Mouse (Mus musculus) heart, adult 2 months (tissue): ENCODE results near the gene Abhd17a. TPM values are rescaled to one million over a fixed set of nuclear protein-coding genes. Genes with fewer than 3 reads are reported as not detected.

ENCODE experiments used
- DNase-seq, 2 experiments: peaks; one replicate each; pipeline ENCODE4 v3.0.0; 2021
- H3K27ac ChIP-seq: fragments of 200-600 bp; 2 replicates; pipeline ENCODE4 v1.8.1; 2022
- H3K27me3 ChIP-seq: fragments of 200-500 bp; 2 replicates; pipeline ENCODE4 v1.6.1; 2012; ENCODE audit warnings: mild to moderate bottlenecking, low read length, inconsistent platforms, mixed read lengths; ENCODE audit not compliant: control insufficient read depth, insufficient read depth
- H3K36me3 ChIP-seq: fragments of 200-500 bp; 2 replicates; pipeline ENCODE4 v1.6.1; 2012; ENCODE audit warnings: low read length, inconsistent platforms; ENCODE audit not compliant: control insufficient read depth, insufficient read depth
- H3K4me1 ChIP-seq: fragments of 200-500 bp; 2 replicates; pipeline ENCODE4 v1.6.1; 2011; ENCODE audit warnings: low read length; ENCODE audit not compliant: control insufficient read depth, insufficient read depth
- H3K4me3 ChIP-seq: fragments of 200-600 bp; 2 replicates; pipeline ENCODE4 v1.8.1; 2022
- H3K79me2 ChIP-seq: fragments of 200-500 bp; replicated peaks from 2 replicates; pipeline ENCODE4 v1.6.1; 2012; ENCODE audit warnings: mild to moderate bottlenecking, inconsistent platforms, low read length, moderate library complexity, mixed read lengths; ENCODE audit not compliant: control insufficient read depth, insufficient read depth
- H3K9ac ChIP-seq: fragments of 200-500 bp; 2 replicates; pipeline ENCODE4 v1.6.1; 2012; ENCODE audit warnings: low read depth, mild to moderate bottlenecking, control low read depth, inconsistent platforms, low read length, mixed read lengths
- CTCF ChIP-seq: fragments of 200-600 bp; IDR thresholded peaks from 2 replicates; pipeline ENCODE4 v1.8.1; 2022; ENCODE audit warnings: antibody characterized with exemption, mild to moderate bottlenecking, moderate library complexity
- EP300 ChIP-seq: fragments of 200-500 bp; IDR thresholded peaks from 2 replicates; pipeline ENCODE4 v1.6.1; 2011; ENCODE audit warnings: low read depth, low read length, control low read depth; ENCODE audit not compliant: insufficient read depth
- POLR2A ChIP-seq: fragments of 200-500 bp; IDR thresholded peaks from 2 replicates; pipeline ENCODE4 v1.6.1; 2011; ENCODE audit warnings: mild to moderate bottlenecking, low read depth, low read length, control low read depth; ENCODE audit not compliant: insufficient read depth
- WGBS: fragments of 180-500 bp; shearing (Covaris S2); methylation state at CpG from one replicate; pipeline ENCODE4 v1.1.7; 2018; 5-methylcytosine and 5-hydroxymethylcytosine counted together
- intact Hi-C: fragments of 180-260 bp; cut with DNase I; formaldehyde crosslinking; loops from one replicate; pipeline ENCODE4 v1.15.1; 2025
- polyA plus RNA-seq: library from polyadenylated mRNA; depleted of rRNA; stranded (reverse); fragments of >200 nt; gene quantifications from 2 replicates; pipeline ENCODE4 v1.2.3, GENCODE M21; 2012
- total RNA-seq, 2 experiments: library from RNA; stranded (reverse); gene quantifications; 2 replicates each; pipeline ENCODE4 v1.2.3; 2021

The Abhd17a gene
- total and polyA plus RNA-seq, 3 experiments, result 40.2 to 80.0 (median 46.9) TPM

DNA sequence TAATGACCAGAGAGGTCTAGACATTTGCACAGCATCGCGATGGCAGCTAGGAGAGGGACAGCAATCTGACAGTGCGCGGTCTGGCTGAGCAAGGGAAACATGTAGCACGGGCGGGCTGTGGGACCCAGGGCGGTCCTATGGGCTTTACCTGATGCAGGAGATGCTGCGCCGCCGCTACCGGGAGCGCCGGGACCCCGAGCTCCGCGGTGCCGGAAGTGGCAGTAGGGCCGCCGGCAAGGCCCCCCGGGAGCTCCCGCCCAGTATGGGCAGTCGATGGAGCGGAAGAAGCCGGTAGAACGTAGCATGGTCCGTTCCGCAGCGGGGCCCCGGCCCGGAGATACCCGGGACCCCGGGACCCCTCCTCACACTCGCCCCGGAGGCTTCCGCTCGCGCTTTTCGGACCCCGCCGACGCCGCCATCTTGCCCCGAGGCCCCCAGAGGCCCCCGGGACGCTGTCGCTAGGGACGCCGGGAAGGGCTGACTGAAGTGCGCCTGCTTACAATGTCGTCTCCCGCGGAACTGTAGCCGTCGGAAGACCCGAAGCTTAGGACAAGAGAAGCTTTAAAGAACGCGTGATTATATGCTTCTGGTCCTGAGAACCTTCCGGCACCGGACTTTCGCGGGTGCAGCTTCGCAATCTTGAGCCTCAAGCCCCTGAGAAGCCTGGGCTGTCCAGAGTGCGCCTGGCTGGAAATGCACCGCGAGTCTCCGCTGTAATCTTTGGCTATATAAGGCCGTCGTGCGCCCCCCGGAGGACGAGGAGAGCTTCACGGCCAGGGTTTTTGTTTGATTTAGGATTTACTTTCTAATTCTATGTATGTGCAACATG, 28.8 kb downstream of the Abhd17a start, which contains the start of gene Rexo1:
TSS of gene Rexo1 (minus strand) at position 445 of the 829 bp plus-strand sequence.
- peaks cover 24% of the 10 kb centered on the region for H3K79me2 ChIP-seq
- peaks cover 5% of the 10 kb centered on the region; the same call in 1 of the 2 replicates for H3K36me3 ChIP-seq
- 1% methylated on average over 72 of the region's 72 CpGs for WGBS
- H3K27ac ChIP-seq, result peak within 1 kb of the TSS; percentile 99
- peaks cover 20% of the 10 kb centered on the region for H3K4me1 ChIP-seq
- H3K9ac ChIP-seq, result peak within 1 kb of the TSS; percentile 98
- intact Hi-C loops, result loop anchor here (1.0 kb wide), 1 partner anchor 115 kb away; no protein-coding TSS in a partner anchor
- peak; percentile 94 to 95 for DNase-seq
- H3K4me3 ChIP-seq, result peak within 1 kb of the TSS; percentile 97
- peak; percentile 35; the same call in 1 of the 2 replicates for TF ChIP-seq POLR2A
- peak; percentile 72 for TF ChIP-seq EP300
- peak; percentile 94 for TF ChIP-seq CTCF
- no peaks in the 10 kb centered on the region for H3K27me3 ChIP-seq

DNA sequence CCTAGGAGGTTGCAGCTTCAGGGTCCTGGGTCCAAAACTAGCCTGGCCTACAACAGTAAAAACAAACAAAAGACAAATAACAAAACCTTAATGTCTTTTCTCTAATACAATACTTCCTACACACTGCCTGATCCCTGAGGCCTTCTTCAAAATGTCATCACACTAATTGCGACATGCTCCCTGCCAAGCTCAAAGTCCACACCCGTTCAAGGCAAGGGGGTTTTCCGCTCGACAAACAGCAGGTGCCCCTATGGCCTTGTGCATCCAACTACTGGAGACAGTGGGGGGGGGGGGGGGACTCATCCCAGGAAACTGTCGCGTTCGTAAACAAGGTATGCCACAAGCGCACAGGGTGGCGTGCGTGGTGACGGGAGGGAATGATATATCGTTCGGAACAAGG, 29.5 kb downstream of the Abhd17a start:
- Histone ChIP-seq H3K27ac (peak overlapping the region; percentile 99), H3K36me3 (peaks cover 5% of the 10 kb centered on the region; the same call in 1 of the 2 replicates), H3K9ac (peak overlapping the region; percentile 98), H3K27me3 (no peaks in the 10 kb centered on the region), H3K79me2 (peaks cover 25% of the 10 kb centered on the region), H3K4me1 (peaks cover 20% of the 10 kb centered on the region), H3K4me3 (peak overlapping the region; percentile 97)
- TF ChIP-seq EP300 (no peak), POLR2A (no peak), CTCF (no peak)
- DNase-seq, result no peak
- WGBS, result 1% methylated on average over 13 of the region's 13 CpGs
- intact Hi-C loops, result loop anchor here (1.0 kb wide), 1 partner anchor 114 kb away; no protein-coding TSS in a partner anchor

DNA sequence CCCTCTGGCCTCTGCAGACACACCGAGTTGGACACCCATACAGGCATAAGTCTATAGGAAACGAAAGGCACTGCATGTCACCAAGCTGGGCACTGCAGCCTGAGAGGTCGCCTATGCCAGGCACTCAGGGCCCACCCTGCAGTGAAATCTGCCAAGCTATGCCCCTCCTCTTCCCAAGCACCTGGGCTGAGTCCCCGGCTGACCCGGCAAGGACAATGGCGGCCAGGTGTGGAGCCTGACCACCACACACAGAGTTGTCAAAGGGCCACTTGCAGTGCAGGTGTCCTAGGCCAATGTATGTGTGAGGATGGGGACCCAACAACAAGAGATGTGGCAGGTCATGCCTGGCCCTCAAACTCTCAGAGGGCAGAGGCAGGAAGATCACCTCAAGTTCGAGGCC, 30.7 kb downstream of the Abhd17a start:
- Histone ChIP-seq H3K79me2 (peaks cover 27% of the 10 kb centered on the region), H3K36me3 (peaks cover 5% of the 10 kb centered on the region; the same call in 1 of the 2 replicates), H3K9ac (no peak overlapping the region), H3K4me3 (no peak overlapping the region), H3K27me3 (no peaks in the 10 kb centered on the region), H3K4me1 (peaks cover 20% of the 10 kb centered on the region), H3K27ac (no peak overlapping the region)
- TF ChIP-seq EP300, result no peak
- no peak for TF ChIP-seq POLR2A
- intact Hi-C loops, result loop anchor here (5.0 to 10.0 kb wide), 2 partner anchors 52 to 265 kb away; partner anchors contain the start of genes Apc2 and Rps15
- DNase-seq, result no peak
- WGBS, result 86% methylated on average over 7 of the region's 7 CpGs

DNA sequence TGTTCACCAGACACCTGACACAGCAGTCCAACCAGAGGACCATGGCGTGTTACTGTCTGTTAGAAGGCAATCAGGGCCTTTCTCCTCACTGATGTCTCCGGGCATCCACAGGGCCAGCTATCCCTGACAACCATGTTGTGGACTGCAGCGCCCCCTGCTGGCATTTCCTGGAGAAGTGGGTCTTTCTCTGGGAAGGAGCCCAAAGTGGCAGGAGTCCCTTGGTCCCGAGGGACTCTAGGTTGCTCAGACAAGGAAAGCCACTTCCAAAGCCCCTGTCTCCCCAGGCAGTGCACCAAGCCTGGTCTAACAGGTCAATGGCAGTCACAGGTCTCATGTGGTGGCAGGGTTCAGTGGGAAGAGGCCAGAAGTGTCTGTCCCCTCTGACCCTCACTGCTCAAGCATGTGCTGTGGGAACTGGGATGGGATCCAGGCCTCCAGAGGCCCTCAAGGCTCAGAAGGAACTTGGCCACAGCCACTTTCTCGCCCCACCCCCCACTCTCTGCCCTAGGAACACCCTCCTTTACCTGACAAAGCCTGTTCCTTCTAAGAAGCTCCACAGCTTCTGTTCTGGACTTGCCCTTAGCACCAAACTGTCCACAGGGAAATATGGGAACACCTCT, 32.7 kb downstream of the Abhd17a start:
- Histone ChIP-seq H3K27ac (no peak overlapping the region), H3K4me1 (peaks cover 28% of the 10 kb centered on the region), H3K79me2 (peaks cover 31% of the 10 kb centered on the region), H3K36me3 (peaks cover 5% of the 10 kb centered on the region; the same call in 1 of the 2 replicates), H3K27me3 (no peaks in the 10 kb centered on the region), H3K4me3 (no peak overlapping the region), H3K9ac (no peak overlapping the region)
- DNase-seq, result peak; percentile 71 to 80
- 16% methylated on average over 5 of the region's 5 CpGs for WGBS
- intact Hi-C loops, result loop anchor here (5.0 to 10.0 kb wide), 2 partner anchors 50 to 263 kb away; partner anchors contain the start of genes Apc2 and Rps15
- no peak for TF ChIP-seq EP300
- no peak for TF ChIP-seq POLR2A
- peak; percentile 82 for TF ChIP-seq CTCF

DNA sequence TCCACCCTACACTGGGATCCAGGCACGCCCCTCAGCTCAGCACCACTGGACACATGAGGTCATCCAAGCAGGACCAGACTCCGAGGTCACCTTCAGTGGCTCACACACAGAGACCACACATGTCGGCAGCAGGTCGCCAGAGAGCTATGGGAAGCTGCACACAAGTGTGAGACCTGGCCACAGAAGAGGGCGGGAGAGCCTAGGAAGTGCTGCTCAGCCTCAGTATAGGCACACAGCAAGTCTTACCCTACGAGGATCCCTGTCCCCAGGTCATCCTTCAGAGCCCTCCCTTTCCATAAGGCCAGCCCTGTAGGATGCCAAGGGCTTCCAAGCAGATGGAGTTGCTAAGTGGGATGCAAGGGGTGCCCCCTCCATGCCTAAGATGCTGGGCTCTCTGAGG, 36.1 kb downstream of the Abhd17a start:
- no peak overlapping the region; the same call in 1 of the 2 replicates for H3K9ac ChIP-seq
- peaks cover 19% of the 10 kb centered on the region for H3K4me1 ChIP-seq
- DNase-seq, result no peak
- no peaks in the 10 kb centered on the region for H3K27me3 ChIP-seq
- H3K27ac ChIP-seq, result no peak overlapping the region
- no peak overlapping the region for H3K4me3 ChIP-seq
- no peaks in the 10 kb centered on the region for H3K36me3 ChIP-seq
- WGBS, result 55% methylated on average over 6 of the region's 6 CpGs
- TF ChIP-seq POLR2A (no peak), CTCF (no peak), EP300 (no peak)
- intact Hi-C loops, result loop anchor here (10.0 kb wide), 1 partner anchor 259 kb away; the partner anchor contains the start of genes Apc2 and Rps15
- H3K79me2 ChIP-seq, result peaks cover 16% of the 10 kb centered on the region
